Mouse (Mus musculus) lung, embryonic 14.5 days (tissue): ENCODE measurements around the gene Cyp2d9. TPM values are rescaled to one million over a fixed set of nuclear protein-coding genes. Genes with fewer than 3 reads are reported as not detected.

Experiments
- ATAC-seq: fragments of 200-750 bp; cut with Nextera tagmentation; 2 replicates; pipeline ENCODE4 v1.8.0; 2017; ENCODE audit warnings: mild to moderate bottlenecking, moderate TSS enrichment, moderate library complexity; ENCODE audit not compliant: insufficient read depth
- DNase-seq: peaks from one replicate; pipeline ENCODE4 v3.0.0-alpha.2; 2015
- H3K27ac ChIP-seq: fragments of 300-500 bp; sonication (generic); 2 replicates; pipeline ENCODE4 v1.5.1; 2014; ENCODE audit warnings: low read depth, mild to moderate bottlenecking, moderate library complexity
- H3K27me3 ChIP-seq: fragments of 300-500 bp; sonication (generic); 2 replicates; pipeline ENCODE4 v1.6.1; 2014; ENCODE audit warnings: low read length, control low read depth; ENCODE audit not compliant: insufficient read depth
- H3K36me3 ChIP-seq: fragments of 300-500 bp; sonication (generic); 2 replicates; pipeline ENCODE4 v1.6.1; 2014; ENCODE audit warnings: control low read depth; ENCODE audit not compliant: insufficient read depth
- H3K4me1 ChIP-seq: fragments of 300-500 bp; sonication (generic); 2 replicates; pipeline ENCODE4 v1.6.1; 2014; ENCODE audit warnings: antibody characterized with exemption, control low read depth; ENCODE audit not compliant: insufficient read depth
- H3K4me2 ChIP-seq: fragments of 300-500 bp; sonication (generic); 2 replicates; pipeline ENCODE4 v1.6.1; 2014; ENCODE audit warnings: mild to moderate bottlenecking
- H3K4me3 ChIP-seq: fragments of 300-500 bp; sonication (generic); 2 replicates; pipeline ENCODE4 v1.5.1; 2014; ENCODE audit warnings: low read depth, low read length
- H3K9ac ChIP-seq: fragments of 300-500 bp; sonication (generic); 2 replicates; pipeline ENCODE4 v1.6.1; 2014
- H3K9me3 ChIP-seq: fragments of 300-500 bp; sonication (generic); 2 replicates; pipeline ENCODE4 v1.6.1; 2016; ENCODE audit warnings: low read depth, low read length, control low read depth
- CTCF ChIP-seq: IDR thresholded peaks from 2 replicates; pipeline ENCODE4 v1.5.1; 2016; ENCODE audit warnings: antibody characterized with exemption, low read depth
- WGBS: fragments of 180-500 bp; shearing (Covaris S2); extraction: QIAGEN DNeasy Blood & Tissue Kit; methylation state at CpG from one replicate; pipeline ENCODE4 v1.1.7; 2014; 5-methylcytosine and 5-hydroxymethylcytosine counted together
- polyA plus RNA-seq: library from polyadenylated mRNA; unstranded; fragments of >200 nt; fragmentation: Nextera tagmentation; extraction: Ambion mirVana; gene quantifications from 2 replicates; pipeline ENCODE4 v1.2.1, GENCODE M21; 2014

Gene Cyp2d9
- polyA plus RNA-seq, 1 experiment from 2014 or later: not detected

GRCm38 (mm10) chr15:82403606-82404005 lies 29.6 kb upstream of the Cyp2d9 start:
- no peak for ATAC-seq
- Histone ChIP-seq H3K36me3 (no peaks in the 10 kb centered on the region), H3K4me3 (no peak overlapping the region), H3K27ac (no peak overlapping the region), H3K27me3 (no peaks in the 10 kb centered on the region), H3K9ac (no peak overlapping the region), H3K4me2 (no peak overlapping the region), H3K4me1 (no peaks in the 10 kb centered on the region), H3K9me3 (no peaks in the 10 kb centered on the region)
- no peak for DNase-seq
- no peak for TF ChIP-seq CTCF
- WGBS: 92% methylated on average over 9 of the region's 9 CpGs

GRCm38 (mm10) chr15:82404163-82404562 lies 29.1 kb upstream of the Cyp2d9 start:
- no peaks in the 10 kb centered on the region for H3K36me3 ChIP-seq
- no peak overlapping the region for H3K4me2 ChIP-seq
- ATAC-seq (no peak), DNase-seq (no peak)
- H3K27me3 ChIP-seq: no peaks in the 10 kb centered on the region
- no peaks in the 10 kb centered on the region for H3K4me1 ChIP-seq
- H3K27ac ChIP-seq: no peak overlapping the region
- no peaks in the 10 kb centered on the region for H3K9me3 ChIP-seq
- no peak overlapping the region for H3K4me3 ChIP-seq
- WGBS: 82% methylated on average over 3 of the region's 3 CpGs
- no peak overlapping the region for H3K9ac ChIP-seq
- TF ChIP-seq CTCF: no peak

GRCm38 (mm10) chr15:82406981-82407380 lies 26.3 kb upstream of the Cyp2d9 start, which contains the start of gene Cyp2d10:
Gene Cyp2d10 (minus strand): TSS chr15:82407195.
- DNase-seq: no peak
- WGBS: 90% methylated on average over 6 of the region's 6 CpGs

GRCm38 (mm10) chr15:82407536-82407935 lies 25.7 kb upstream of the Cyp2d9 start:
- H3K36me3 ChIP-seq: no peaks in the 10 kb centered on the region
- DNase-seq: no peak
- no peak overlapping the region for H3K9ac ChIP-seq
- no peaks in the 10 kb centered on the region for H3K27me3 ChIP-seq
- no peak overlapping the region for H3K27ac ChIP-seq
- H3K4me1 ChIP-seq: no peaks in the 10 kb centered on the region
- WGBS: 77% methylated on average over 4 of the region's 4 CpGs
- no peak overlapping the region for H3K4me2 ChIP-seq
- no peaks in the 10 kb centered on the region for H3K9me3 ChIP-seq
- TF ChIP-seq CTCF: no peak
- ATAC-seq: no peak
- H3K4me3 ChIP-seq: no peak overlapping the region

More at GRCm38 (mm10) chr15:82406981-82407380, 26.3 kb upstream of the Cyp2d9 start, which contains the start of gene Cyp2d10:
- no peaks in the 10 kb centered on the region for H3K9me3 ChIP-seq
- ATAC-seq: no peak
- no peaks in the 10 kb centered on the region for H3K36me3 ChIP-seq
- H3K4me2 ChIP-seq: no peak within 1 kb of the TSS
- H3K4me1 ChIP-seq: no peaks in the 10 kb centered on the region
- no peak within 1 kb of the TSS for H3K27ac ChIP-seq
- no peak within 1 kb of the TSS for H3K9ac ChIP-seq
- no peaks in the 10 kb centered on the region for H3K27me3 ChIP-seq
- no peak within 1 kb of the TSS for H3K4me3 ChIP-seq
- no peak for TF ChIP-seq CTCF

GRCm38 (mm10) chr15:82416797-82417789 lies 16.1 kb upstream of the Cyp2d9 start:
- 23% methylated on average over 16 of the region's 16 CpGs for WGBS
- H3K4me1 ChIP-seq: no peaks in the 10 kb centered on the region
- H3K9me3 ChIP-seq: no peaks in the 10 kb centered on the region
- H3K4me2 ChIP-seq: peak overlapping the region; percentile 41
- H3K27me3 ChIP-seq: no peaks in the 10 kb centered on the region
- DNase-seq (peak; percentile 86), ATAC-seq (peak; percentile 97)
- H3K9ac ChIP-seq: 0 out of 2 replicates have a peak overlapping the region, but pooled peaks have one; percentile 23
- no peaks in the 10 kb centered on the region for H3K36me3 ChIP-seq
- H3K4me3 ChIP-seq: no peak overlapping the region
- TF ChIP-seq CTCF: peak; percentile 92
- peak overlapping the region; percentile 73; the same call in 1 of the 2 replicates for H3K27ac ChIP-seq

GRCm38 (mm10) chr15:82418616-82419015 lies 14.6 kb upstream of the Cyp2d9 start:
- Histone ChIP-seq H3K9me3 (no peaks in the 10 kb centered on the region), H3K36me3 (no peaks in the 10 kb centered on the region), H3K4me2 (no peak overlapping the region), H3K4me3 (no peak overlapping the region), H3K27me3 (no peaks in the 10 kb centered on the region), H3K4me1 (no peaks in the 10 kb centered on the region), H3K9ac (no peak overlapping the region), H3K27ac (no peak overlapping the region)
- no peak for ATAC-seq
- DNase-seq: no peak
- whole genome bisulfite sequencing: 71% methylated on average over 1 of the region's 1 CpGs
- TF ChIP-seq CTCF: no peak

GRCm38 (mm10) chr15:82422935-82423334 lies 10.3 kb upstream of the Cyp2d9 start:
- H3K27ac ChIP-seq: no peak overlapping the region
- TF ChIP-seq CTCF: no peak

More at GRCm38 (mm10) chr15:82422935-82423334, 10.3 kb upstream of the Cyp2d9 start:
- no peak overlapping the region for H3K9ac ChIP-seq
- H3K27me3 ChIP-seq: no peaks in the 10 kb centered on the region
- H3K4me3 ChIP-seq: no peak overlapping the region
- H3K9me3 ChIP-seq: no peaks in the 10 kb centered on the region
- H3K36me3 ChIP-seq: no peaks in the 10 kb centered on the region
- no peak overlapping the region for H3K4me2 ChIP-seq
- DNase-seq: no peak
- no peak for ATAC-seq
- WGBS: 65% methylated on average over 4 of the region's 4 CpGs
- H3K4me1 ChIP-seq: no peaks in the 10 kb centered on the region
